Mouse (Mus musculus) bone marrow, adult 2 months (tissue): ENCODE measurements around the gene Kctd18.

ENCODE experiments used
- CTCF ChIP-seq: fragments of 200-500 bp; IDR thresholded peaks from 2 replicates; pipeline ENCODE4 v1.5.1; 2011; ENCODE audit warnings: low read length, control low read depth; ENCODE audit not compliant: control insufficient read depth, insufficient read depth
- POLR2A ChIP-seq: fragments of 200-500 bp; IDR thresholded peaks from 2 replicates; pipeline ENCODE4 v1.6.1; 2011; ENCODE audit warnings: low read depth, mild to moderate bottlenecking, control low read depth, low read length, borderline replicate concordance; ENCODE audit not compliant: control insufficient read depth

- TF ChIP-seq POLR2A (no peak), CTCF (no peak)
Observed at GRCm38 (mm10) chr1:58027707-58028106, 9.0 kb upstream of the Kctd18 start.
